Mouse (Mus musculus) heart, adult 2 months (tissue): ENCODE measurements around the gene Pop7.

Experiments used
- CTCF ChIP-seq: fragments of 200-600 bp; IDR thresholded peaks from 2 replicates; pipeline ENCODE4 v1.8.1; 2022; ENCODE audit warnings: antibody characterized with exemption, mild to moderate bottlenecking, moderate library complexity
- POLR2A ChIP-seq: fragments of 200-500 bp; IDR thresholded peaks from 2 replicates; pipeline ENCODE4 v1.6.1; 2011; ENCODE audit warnings: mild to moderate bottlenecking, low read depth, low read length, control low read depth; ENCODE audit not compliant: insufficient read depth

DNA sequence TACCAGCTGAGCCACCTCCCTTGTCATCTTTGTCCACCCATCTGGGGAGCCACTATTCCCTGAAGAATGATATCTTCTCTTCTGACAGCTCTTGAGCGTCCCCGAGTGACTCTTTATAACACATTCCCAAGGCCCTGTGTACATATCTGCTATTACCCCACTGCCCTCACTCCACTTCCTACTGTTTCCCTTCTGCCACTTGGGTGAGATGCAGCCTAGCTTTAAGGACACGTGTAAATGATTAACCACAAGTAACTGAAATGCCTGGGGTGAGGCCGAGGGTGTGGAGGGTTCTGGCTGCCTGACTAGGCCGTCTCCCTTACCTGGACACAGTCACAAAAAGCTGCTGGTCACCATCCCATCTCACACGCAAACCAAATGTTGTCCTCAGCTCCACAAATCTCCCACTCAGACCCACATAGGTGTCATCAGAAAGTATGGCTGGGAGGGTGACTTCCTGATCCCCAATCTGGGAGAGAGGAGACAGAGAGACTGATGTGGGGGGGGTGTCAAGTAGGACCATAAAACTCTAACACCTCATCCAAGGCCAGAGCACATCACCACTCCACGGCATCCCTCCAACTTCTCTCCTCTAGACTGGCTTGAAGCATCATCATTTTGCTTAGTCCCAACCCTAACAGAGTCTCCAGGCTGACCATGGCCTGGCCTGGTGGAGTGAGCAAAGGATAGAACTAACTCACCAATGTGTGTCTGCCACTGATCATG is 46.3 kb downstream of the Pop7 start:
- TF ChIP-seq CTCF (no peak), POLR2A (no peak)
